Mouse (Mus musculus) kidney, embryonic 14.5 days (tissue): Measurements from ENCODE around the gene Tubb4b. TPM values are rescaled to one million over a fixed set of nuclear protein-coding genes. Genes with fewer than 3 reads are reported as not detected.
A peak's percentile ranks its signal among the peaks of the same experiment; 100 is the strongest.

ENCODE experiments used
- ATAC-seq: fragments of 200-750 bp; cut with Nextera tagmentation; 2 replicates; pipeline ENCODE4 v1.8.0; 2017; ENCODE audit warnings: moderate number of reproducible peaks, mild to moderate bottlenecking, moderate TSS enrichment, moderate library complexity; ENCODE audit not compliant: low FRiP score, low TSS enrichment
- H3K27ac ChIP-seq: fragments of 300-500 bp; sonication (generic); 2 replicates; pipeline ENCODE4 v1.5.1; 2014; ENCODE audit warnings: low read depth, mild to moderate bottlenecking, low read length, moderate library complexity, mixed read lengths
- H3K27me3 ChIP-seq: fragments of 300-500 bp; sonication (generic); 2 replicates; pipeline ENCODE4 v1.6.1; 2014; ENCODE audit warnings: mild to moderate bottlenecking, low read length; ENCODE audit not compliant: control insufficient read depth, insufficient read depth
- H3K36me3 ChIP-seq: fragments of 300-500 bp; sonication (generic); 2 replicates; pipeline ENCODE4 v1.6.1; 2014; ENCODE audit warnings: low read length, mixed read lengths; ENCODE audit not compliant: control insufficient read depth, insufficient read depth
- H3K4me1 ChIP-seq: fragments of 300-500 bp; sonication (generic); 2 replicates; pipeline ENCODE4 v1.6.1; 2014; ENCODE audit warnings: low read length, mixed read lengths; ENCODE audit not compliant: control insufficient read depth, insufficient read depth
- H3K4me2 ChIP-seq: fragments of 300-500 bp; sonication (generic); replicated peaks from 2 replicates; pipeline ENCODE4 v1.6.1; 2014; ENCODE audit warnings: low read depth, mild to moderate bottlenecking, low read length
- H3K4me3 ChIP-seq: fragments of 300-500 bp; sonication (generic); 2 replicates; pipeline ENCODE4 v1.5.1; 2014; ENCODE audit warnings: mild to moderate bottlenecking, low read length
- H3K9ac ChIP-seq: fragments of 300-500 bp; sonication (generic); 2 replicates; pipeline ENCODE4 v1.6.1; 2014; ENCODE audit warnings: low read depth, mild to moderate bottlenecking, low read length, moderate library complexity
- H3K9me3 ChIP-seq: fragments of 300-500 bp; sonication (generic); 2 replicates; pipeline ENCODE4 v1.6.1; 2016; ENCODE audit warnings: low read length; ENCODE audit not compliant: control insufficient read depth
- WGBS: fragments of 180-500 bp; shearing (Covaris S2); extraction: QIAGEN DNeasy Blood & Tissue Kit; methylation state at CpG from one replicate; pipeline ENCODE4 v1.1.7; 2014; 5-methylcytosine and 5-hydroxymethylcytosine counted together
- polyA plus RNA-seq: library from polyadenylated mRNA; unstranded; fragments of >200 nt; fragmentation: Nextera tagmentation; extraction: Ambion mirVana; gene quantifications from 2 replicates; pipeline ENCODE4 v1.2.1, GENCODE M21; 2014

The Tubb4b gene
- polyA plus RNA-seq, 1 experiment from 2014 or later, result 565 TPM

DNA sequence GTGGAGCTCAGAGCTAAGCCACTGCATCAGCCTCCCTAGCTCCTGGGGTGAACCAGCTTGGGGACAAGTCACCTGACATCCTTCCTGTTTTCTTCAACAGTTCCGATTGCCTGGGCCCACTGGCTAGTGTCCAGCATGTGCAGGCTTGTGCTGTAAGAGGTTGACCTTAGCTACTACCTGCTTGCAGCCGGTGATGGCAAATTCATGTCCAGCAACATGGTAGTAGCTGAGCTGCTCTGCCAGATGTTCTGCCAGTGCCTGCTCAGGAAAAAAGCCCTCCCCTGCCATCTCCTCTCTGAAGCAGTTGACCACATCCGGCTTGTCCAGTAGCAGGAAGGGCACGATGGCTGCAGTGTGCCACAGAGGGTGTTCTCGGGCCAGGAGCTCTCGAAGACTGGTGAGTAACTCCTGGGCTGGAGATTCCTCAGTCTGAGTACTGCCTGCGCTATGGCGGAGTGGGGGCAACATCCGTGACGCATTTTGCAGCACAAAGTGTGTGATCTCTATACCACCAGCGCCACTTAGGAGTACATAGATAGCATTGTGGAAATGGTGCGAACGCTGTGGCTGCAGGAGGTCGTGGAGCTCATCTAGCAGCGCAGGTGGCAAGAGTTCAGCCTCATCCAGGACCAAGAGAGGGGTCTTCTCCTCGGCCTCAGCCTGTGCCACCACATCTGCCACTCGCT is 29.9 kb downstream of the Tubb4b start:
- peak overlapping the region; percentile 44 for H3K9ac ChIP-seq
- H3K4me2 ChIP-seq, result peak overlapping the region; percentile 56; the same call in 1 of the 2 replicates
- no peak for ATAC-seq
- H3K4me1 ChIP-seq, result peaks cover 4% of the 10 kb centered on the region; the same call in 1 of the 2 replicates
- no peak overlapping the region for H3K4me3 ChIP-seq
- no peaks in the 10 kb centered on the region for H3K9me3 ChIP-seq
- H3K27me3 ChIP-seq, result no peaks in the 10 kb centered on the region
- no peak overlapping the region for H3K27ac ChIP-seq
- WGBS, result 87% methylated on average over 17 of the region's 17 CpGs
- H3K36me3 ChIP-seq, result peaks cover 13% of the 10 kb centered on the region

DNA sequence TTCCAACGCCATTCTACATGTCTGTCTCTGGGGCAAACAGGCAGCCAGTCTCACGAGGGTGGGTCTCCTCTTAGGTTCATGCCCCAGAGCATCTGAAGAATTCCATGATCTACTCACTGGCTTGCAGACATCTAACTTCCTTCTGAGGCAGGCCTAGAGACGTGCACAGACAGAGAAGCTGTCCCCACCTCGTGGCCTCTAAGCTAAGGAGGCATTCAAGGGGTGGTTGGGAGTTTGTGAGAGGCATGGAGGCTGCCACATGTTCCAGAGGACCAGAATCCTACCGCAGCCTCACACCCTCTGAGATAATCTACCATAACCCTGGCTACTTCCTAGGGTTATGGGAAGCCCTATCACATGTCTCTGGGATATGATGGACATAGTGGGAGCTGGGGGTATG is 30.5 kb downstream of the Tubb4b start:
- Histone ChIP-seq H3K27ac (peak overlapping the region; percentile 6; the same call in 1 of the 2 replicates), H3K4me2 (no peak overlapping the region; the same call in 1 of the 2 replicates), H3K9ac (no peak overlapping the region), H3K4me3 (no peak overlapping the region), H3K4me1 (peaks cover 4% of the 10 kb centered on the region; the same call in 1 of the 2 replicates), H3K36me3 (peaks cover 8% of the 10 kb centered on the region; the same call in 1 of the 2 replicates), H3K27me3 (no peaks in the 10 kb centered on the region), H3K9me3 (no peaks in the 10 kb centered on the region)
- 81% methylated on average over 5 of the region's 5 CpGs for WGBS
- ATAC-seq, result no peak

DNA sequence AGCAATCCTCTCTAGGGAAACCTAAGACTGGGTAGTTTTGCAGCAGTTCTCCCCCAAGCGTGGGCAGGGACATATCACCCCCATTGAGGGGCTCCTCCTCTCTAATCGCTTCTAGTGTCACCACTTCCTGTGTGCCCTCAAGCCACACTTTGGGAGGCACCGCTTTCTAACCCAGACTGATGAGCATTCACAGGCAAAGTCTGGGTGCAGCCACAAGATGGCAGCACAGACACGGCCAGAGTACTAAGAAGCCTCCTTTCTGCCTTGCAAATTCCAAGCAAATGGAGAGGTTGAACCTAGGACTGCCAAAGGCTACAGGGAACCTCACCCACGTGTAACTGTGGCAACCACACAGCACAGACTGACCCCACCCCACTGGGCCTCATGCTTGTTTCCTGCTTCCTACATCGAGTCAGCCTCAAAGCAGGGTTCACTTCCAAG is 31.2 kb downstream of the Tubb4b start:
- peaks cover 1% of the 10 kb centered on the region; the same call in 1 of the 2 replicates for H3K36me3 ChIP-seq
- peak overlapping the region; percentile 6; the same call in 1 of the 2 replicates for H3K27ac ChIP-seq
- H3K9me3 ChIP-seq, result no peaks in the 10 kb centered on the region
- H3K9ac ChIP-seq, result no peak overlapping the region
- H3K4me1 ChIP-seq, result peaks cover 4% of the 10 kb centered on the region; the same call in 1 of the 2 replicates
- peak; percentile 58 for ATAC-seq
- 5% methylated on average over 6 of the region's 6 CpGs for WGBS
- H3K4me2 ChIP-seq, result peak overlapping the region; percentile 3; the same call in 1 of the 2 replicates
- H3K27me3 ChIP-seq, result no peaks in the 10 kb centered on the region
- H3K4me3 ChIP-seq, result no peak overlapping the region

DNA sequence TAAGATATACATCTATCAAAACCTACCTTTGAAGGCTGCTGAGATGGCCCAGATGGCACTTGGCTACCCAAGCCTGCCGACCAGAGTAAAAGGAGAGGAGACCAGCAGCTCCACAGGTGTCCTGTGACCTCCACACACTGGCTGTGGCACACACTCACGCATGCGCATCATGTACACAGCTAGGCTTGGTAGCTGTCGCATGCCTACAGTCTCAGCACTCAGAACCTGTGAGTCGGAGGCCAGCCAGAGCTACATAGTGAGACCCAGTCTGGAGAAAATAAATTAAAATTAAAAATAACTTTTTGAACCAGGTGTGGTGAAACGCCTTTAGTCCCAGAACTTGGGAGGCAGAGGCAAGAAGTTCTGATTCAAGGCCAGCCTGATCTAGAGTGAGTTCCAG is 36.7 kb downstream of the Tubb4b start:
- H3K9me3 ChIP-seq, result no peaks in the 10 kb centered on the region
- WGBS, result 77% methylated on average over 6 of the region's 6 CpGs
- no peak for ATAC-seq

DNA sequence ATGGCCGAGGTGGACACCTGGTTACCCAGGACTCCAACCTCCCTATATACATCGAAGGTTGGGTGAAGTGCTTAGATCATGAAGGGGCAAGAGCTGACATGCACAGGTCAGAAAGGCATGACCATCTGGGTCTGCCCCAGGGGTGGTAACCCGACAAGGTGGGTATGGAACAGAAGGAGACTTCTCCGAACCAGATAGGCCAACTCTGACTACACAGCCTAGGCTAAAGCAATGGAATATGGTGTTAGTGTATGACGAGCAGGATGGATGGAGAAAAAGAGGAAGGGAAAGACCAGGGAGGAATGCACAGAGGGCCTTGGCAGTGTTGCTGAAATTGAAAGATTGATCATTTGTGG is 37.9 kb downstream of the Tubb4b start:
- H3K27ac ChIP-seq, result no peak overlapping the region
- 36% methylated on average over 5 of the region's 5 CpGs for WGBS
- H3K4me1 ChIP-seq, result peaks cover 15% of the 10 kb centered on the region; the same call in 1 of the 2 replicates
- H3K4me2 ChIP-seq, result peak overlapping the region; percentile 90
- no peak overlapping the region for H3K9ac ChIP-seq
- peaks cover 8% of the 10 kb centered on the region; the same call in 1 of the 2 replicates for H3K27me3 ChIP-seq
- no peaks in the 10 kb centered on the region for H3K9me3 ChIP-seq
- no peak for ATAC-seq
- no peak overlapping the region; the same call in 1 of the 2 replicates for H3K4me3 ChIP-seq
- H3K36me3 ChIP-seq, result no peaks in the 10 kb centered on the region

More for the DNA sequence above, 36.7 kb downstream of the Tubb4b start:
- H3K4me1 ChIP-seq, result peaks cover 12% of the 10 kb centered on the region; the same call in 1 of the 2 replicates
- no peak overlapping the region for H3K27ac ChIP-seq
- H3K4me3 ChIP-seq, result no peak overlapping the region
- H3K36me3 ChIP-seq, result no peaks in the 10 kb centered on the region
- H3K27me3 ChIP-seq, result peaks cover 5% of the 10 kb centered on the region; the same call in 1 of the 2 replicates
- no peak overlapping the region for H3K4me2 ChIP-seq
- no peak overlapping the region for H3K9ac ChIP-seq

DNA sequence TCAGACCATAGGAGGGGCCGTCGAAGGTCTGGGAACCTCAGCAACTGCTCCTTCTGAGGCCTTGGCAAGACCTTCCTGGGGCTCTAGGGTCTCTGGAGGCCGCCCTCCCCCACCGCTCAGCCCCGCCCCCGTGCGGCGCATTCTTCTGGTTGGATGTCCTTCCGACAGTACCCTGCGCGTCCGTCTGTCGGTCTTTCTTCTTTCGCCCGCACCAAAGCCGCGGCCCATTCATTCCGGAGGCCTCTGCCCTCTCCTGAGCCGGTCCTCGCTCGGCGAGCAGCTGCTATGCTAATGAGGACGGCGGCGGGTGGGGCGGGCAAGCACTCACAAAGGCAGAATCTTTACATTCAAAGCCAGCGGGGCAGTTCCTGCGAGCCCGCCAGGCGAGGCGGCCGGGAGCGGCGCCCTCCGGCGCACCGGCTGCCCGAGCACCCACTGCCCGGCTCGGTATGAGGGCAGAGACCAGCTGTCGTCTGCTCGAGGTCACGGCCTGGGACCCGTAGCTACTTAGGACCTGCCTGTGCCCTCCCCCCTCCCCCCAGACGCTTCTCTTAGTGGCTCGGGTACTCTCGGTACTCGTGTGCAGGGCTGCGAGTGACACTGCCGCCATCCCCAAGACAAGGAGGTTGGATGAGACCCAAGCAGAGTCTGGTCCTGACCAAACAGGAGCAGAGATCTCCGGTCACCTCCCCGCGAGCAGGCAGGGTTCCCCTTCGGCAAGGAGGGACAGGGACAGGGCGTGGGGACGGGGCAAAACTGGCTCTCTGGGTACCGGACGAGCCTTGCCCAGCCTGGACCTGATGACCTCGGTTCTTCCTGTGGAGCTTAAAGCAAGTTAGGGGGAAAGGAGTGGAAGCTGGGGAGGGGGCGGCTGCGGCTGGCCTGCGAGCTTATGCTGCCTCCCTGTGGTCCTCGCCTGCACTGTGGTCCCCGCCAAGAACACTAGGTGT is 38.6 kb downstream of the Tubb4b start:
- peak overlapping the region; percentile 59 for H3K9ac ChIP-seq
- H3K4me3 ChIP-seq, result peak overlapping the region; percentile 45
- peaks cover 18% of the 10 kb centered on the region; the same call in 1 of the 2 replicates for H3K4me1 ChIP-seq
- H3K9me3 ChIP-seq, result no peaks in the 10 kb centered on the region
- ATAC-seq, result peak; percentile 61
- H3K4me2 ChIP-seq, result peak overlapping the region; percentile 90
- peaks cover 14% of the 10 kb centered on the region for H3K27me3 ChIP-seq
- peak overlapping the region; percentile 79; the same call in 1 of the 2 replicates for H3K27ac ChIP-seq
- under 1% methylated on average over 63 of the region's 64 CpGs for WGBS
- no peaks in the 10 kb centered on the region for H3K36me3 ChIP-seq

DNA sequence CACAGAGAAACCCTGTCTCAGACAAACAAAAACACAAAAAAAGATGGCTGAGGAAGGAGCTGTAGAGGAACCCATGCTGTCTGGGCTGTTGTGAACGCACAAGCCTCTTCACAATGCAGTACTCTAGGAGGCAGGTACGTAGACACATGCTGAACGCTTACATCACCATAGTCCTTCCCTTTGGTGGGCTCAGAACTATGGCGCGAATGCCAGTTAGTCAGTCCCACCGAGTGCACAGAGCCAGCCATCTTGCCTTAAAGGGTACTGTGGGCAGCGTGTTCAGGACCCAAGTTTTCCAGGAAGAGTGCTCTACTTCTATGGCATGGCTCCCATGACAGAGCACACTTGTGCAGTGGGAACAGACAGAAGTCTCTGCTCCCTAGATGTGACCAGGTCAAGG is 40.0 kb downstream of the Tubb4b start:
- 90% methylated on average over 7 of the region's 7 CpGs for WGBS
- no peaks in the 10 kb centered on the region for H3K36me3 ChIP-seq
- H3K27ac ChIP-seq, result no peak overlapping the region
- H3K4me1 ChIP-seq, result peaks cover 21% of the 10 kb centered on the region; the same call in 1 of the 2 replicates
- H3K9ac ChIP-seq, result no peak overlapping the region
- peaks cover 18% of the 10 kb centered on the region for H3K27me3 ChIP-seq
- no peaks in the 10 kb centered on the region for H3K9me3 ChIP-seq
- no peak overlapping the region for H3K4me3 ChIP-seq
- no peak for ATAC-seq
- H3K4me2 ChIP-seq, result no peak overlapping the region

DNA sequence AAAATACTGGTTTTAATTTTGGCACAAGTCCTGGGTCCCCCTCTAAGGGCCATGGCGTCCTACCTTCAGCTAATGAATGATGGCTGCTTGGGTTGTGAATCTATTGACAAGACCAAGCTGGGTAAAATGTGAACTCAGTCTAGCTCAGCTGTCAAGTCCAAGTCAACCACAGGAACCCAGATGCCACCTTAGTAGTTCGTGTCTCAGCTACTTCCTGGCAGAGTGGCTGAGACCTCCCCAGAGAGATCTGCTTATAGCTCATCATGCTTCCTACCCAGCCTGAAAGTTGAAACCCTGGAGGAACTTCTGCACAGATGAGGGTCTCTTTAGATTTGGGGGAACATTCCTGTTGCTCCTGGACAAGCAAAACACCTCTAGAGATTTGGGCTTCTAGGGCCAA is 41.2 kb downstream of the Tubb4b start:
- peak overlapping the region; percentile 67; the same call in 1 of the 2 replicates for H3K4me3 ChIP-seq
- peaks cover 24% of the 10 kb centered on the region for H3K27me3 ChIP-seq
- H3K36me3 ChIP-seq, result no peaks in the 10 kb centered on the region
- WGBS, result 50% methylated on average over 2 of the region's 2 CpGs
- peak overlapping the region; percentile 89 for H3K4me2 ChIP-seq
- ATAC-seq, result no peak
- no peak overlapping the region for H3K27ac ChIP-seq
- peaks cover 22% of the 10 kb centered on the region for H3K4me1 ChIP-seq
- no peaks in the 10 kb centered on the region for H3K9me3 ChIP-seq
- no peak overlapping the region for H3K9ac ChIP-seq
